Mouse (Mus musculus) kidney, adult 18-20 months (tissue): Measurements from ENCODE around the gene Efna2.

ENCODE experiments used
- DNase-seq: peaks from one replicate; pipeline ENCODE4 v3.0.0; 2021

The Efna2 gene

DNA sequence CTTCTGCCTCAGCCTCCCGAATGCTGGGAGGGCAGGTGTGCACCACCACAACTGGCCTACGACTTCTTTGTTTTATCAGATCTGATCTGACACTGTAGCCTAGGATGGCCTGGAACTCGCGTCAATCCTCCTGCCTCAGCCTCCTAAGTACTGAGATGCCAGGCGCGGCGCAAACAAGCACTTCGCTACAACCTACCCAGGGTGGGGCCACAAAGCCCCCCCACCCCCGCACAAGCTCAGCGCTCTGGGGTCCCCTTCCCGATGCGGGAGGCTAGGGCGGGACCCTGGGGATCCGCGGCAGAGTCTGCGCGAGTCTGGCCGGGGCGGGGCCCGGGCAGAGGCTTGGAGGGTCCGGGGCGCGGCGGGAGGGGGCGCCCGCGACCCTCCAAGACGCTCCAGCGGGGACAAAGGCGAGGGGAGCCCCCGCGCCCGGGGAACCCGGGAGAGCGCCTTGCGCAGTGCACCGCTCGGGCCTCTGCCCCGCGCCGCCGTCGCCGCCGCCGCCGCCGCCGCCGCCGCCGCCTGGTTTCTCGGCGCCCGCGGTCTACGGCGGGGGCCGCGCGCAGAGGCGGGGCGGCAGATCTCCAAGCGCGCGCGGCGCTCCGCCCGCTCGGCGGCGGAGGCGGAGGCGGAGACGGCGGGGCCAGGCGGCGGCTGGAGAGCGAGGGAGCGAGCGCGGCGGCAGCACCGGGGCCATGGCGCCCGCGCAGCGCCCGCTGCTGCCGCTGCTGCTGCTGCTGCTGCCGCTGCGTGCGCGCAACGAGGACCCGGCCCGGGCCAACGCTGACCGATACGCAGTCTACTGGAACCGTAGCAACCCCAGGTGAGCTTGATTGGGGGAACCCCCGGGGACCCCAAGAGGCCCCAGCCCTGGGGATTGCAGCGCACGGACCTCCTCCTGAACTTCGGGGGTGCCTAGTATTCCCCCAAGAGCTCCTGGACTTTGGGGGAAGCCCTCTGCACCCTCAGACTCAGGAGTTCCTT, at the start of gene Efna2:
Gene Efna2 (plus strand): TSS at position 415 of the 984 bp plus-strand sequence.
- DNase-seq, result no peak

DNA sequence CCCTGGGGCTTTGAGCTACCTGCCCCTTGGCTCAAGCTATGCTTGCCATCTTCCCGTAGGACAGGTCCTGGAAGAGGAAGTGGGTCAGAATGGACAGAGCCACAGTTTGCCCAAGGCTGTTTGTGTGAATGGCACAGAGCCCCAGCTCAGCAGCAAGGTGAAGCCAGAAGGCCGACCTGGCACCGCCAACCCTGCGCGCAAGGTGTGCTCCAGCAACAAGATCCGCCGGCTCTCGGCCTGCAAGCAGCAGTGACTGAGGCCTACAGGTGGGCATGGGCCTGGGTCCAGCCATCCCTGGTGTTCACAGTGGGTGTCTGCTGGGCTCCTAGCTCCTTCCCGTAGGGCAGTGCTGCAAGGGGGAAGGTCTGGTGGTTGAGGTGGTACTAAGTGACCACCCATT, 49.4 kb upstream of the Efna2 start:
- DNase-seq, result peak; percentile 29

GRCm38 (mm10) chr10:80130403-80131031, 48.8 kb upstream of the Efna2 start:
- DNase-seq, result peak; percentile 74

DNA sequence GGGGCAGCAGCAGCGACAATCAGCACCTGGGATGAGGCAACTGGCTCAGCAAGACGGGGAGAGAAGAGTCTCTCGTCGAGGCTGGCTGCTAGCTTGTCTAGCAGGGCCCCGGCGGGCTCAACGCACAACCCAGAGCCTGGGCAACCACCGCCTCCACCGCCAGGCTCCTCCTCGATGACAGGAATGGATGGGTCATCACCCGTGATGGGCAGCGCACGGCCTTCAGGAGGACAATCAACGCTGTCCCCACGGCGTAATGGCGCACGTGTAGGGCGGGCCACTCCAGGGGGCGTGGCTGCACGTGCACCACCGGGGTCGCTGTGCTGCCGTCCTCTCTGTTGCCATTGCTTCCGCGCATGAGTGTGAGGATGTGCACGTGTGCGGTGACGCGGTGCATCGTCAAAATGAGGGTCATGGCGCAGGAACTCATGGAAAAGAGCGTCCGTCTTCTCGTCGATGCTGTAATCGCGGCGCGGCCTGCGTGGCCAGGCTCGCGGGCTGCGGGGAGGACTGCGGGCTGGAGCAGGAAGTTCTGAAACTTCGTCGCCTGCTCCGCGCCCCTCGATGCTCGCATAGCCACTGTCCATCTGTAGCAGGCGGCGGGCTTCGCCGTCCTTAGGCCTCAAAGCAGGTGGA, 47.8 kb upstream of the Efna2 start:
- no peak for DNase-seq

GRCm38 (mm10) chr10:80131952-80132350, 47.3 kb upstream of the Efna2 start:
- DNase-seq, result no peak

DNA sequence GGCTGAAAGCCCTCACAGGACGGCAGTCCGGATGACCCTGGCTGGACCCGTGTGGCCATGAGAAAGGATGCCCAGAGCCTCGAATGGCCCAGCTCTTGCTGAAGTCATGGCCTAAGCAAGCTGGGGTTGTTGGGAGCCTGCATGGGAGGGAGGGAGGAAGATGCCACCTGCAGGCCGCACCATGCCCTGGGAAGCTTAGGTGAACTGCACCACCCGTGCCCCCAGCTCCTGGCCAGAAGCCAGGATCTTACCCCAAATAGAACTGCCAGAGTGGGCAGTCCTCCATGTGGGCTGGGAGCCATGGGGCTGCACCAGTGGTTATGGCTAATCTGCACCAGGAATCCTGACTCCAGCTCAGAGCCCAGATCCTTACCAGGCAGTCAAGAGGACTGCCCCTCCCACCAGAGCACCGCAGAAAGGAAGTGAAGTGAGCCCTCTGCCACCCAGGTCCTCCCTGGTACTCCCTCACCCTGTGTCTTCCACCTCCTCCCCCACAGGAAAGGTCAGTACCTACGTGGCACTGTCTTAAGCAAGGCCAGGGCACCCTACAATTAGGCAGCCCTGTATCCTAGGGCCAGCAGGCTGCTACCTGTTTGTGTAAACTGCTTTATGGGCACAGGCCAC, 45.9 kb upstream of the Efna2 start:
- DNase-seq, result no peak

GRCm38 (mm10) chr10:80134421-80134820, 44.9 kb upstream of the Efna2 start:
- no peak for DNase-seq

DNA sequence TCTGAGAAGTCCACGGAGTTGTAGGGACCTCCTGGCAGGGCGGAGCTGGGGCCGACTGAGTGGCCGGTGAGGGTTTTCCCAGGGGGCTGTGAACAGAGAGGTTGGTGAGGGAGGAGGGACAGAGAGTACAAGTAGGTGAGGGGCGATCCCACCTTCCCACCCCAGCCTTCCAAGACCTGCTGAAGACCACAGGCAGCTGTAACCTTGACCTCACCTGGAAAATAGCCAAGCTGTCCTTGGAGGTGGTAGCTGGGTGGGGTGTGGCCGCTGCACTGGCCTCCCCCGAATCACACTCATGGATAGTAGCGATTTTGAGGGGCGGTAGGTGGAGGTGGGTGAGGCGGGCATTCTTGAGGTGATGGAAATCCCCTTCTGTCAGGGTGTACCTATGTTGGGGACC, 44.1 kb upstream of the Efna2 start:
- DNase-seq, result no peak

GRCm38 (mm10) chr10:80135641-80136040, 43.6 kb upstream of the Efna2 start:
- DNase-seq, result no peak

GRCm38 (mm10) chr10:80136179-80136951, 42.9 kb upstream of the Efna2 start:
- no peak for DNase-seq

DNA sequence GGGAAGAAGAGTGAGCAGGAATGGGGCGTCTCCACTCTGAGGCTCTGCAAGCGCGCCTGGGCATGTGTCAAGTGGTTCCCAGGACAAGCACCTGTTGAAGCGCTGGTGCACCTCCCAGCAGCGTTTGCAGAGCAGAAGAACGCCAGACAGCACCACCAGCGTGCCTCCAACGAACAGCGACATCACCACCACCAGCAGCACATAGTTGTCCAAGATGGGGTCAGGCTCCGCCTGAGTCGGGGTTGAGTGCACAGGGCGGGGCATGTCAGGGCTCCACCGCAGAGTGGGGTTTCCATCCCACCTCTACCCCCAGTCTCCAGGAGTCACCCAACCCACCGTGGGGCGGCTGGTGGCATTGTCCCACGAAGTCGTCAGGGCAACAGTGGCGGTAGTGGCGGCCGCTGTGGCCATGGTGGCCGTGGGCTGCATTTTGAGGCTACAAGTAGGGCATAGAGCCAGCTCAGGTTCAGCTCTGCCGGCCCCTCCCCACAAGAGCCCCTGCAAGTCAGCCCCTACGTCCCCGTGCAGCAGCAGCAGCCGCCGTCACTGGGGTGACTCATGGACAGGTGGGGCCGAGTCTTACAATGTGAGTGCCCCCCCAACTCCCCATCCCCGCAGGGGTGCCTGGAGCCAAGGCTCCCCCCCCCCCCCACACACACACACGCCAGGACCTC, 42.2 kb upstream of the Efna2 start:
- DNase-seq, result no peak

GRCm38 (mm10) chr10:80137626-80138552, 41.4 kb upstream of the Efna2 start:
- DNase-seq, result no peak

GRCm38 (mm10) chr10:80138553-80139438, 40.5 kb upstream of the Efna2 start, which contains the start of gene Atp5d:
Gene Atp5d (plus strand): TSS chr10:80138632.
- DNase-seq, result peak; percentile 74

DNA sequence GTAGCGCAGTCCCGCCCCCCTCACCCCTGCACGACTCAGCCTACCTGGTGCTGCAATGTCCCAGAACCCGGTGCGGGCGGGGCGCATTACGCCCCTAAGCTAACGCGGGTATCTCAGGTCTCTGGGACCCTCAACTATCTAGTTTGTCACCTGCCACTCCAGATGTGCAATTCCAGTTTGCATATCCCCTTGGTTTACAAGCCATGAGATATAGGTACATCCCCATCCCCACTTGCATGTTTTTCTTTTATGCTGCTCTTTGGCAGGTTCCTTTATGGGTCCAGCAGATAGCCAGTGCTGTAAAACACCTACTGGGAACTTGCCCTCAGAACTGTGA, 39.9 kb upstream of the Efna2 start:
- no peak for DNase-seq

- no peak for DNase-seq
Observed at GRCm38 (mm10) chr10:80139975-80140665, 39.2 kb upstream of the Efna2 start.

DNA sequence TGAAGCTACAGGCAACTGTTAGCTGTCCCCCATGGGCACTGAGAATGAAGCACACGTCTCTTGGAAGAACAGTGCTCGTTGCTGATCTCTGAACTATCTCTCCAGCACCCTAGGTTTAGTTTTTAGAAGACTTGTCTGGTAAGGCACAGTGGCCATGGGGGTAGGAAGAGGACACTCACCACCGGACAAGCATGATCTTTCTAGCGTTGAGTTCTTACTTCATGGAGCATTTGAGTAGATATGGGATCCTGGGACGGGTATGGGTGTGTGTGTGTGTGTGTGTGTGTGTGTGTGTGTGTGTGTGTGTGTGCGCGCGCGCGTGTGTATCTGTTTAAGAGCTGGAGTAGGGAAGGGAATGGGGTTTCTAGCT, 38.6 kb upstream of the Efna2 start, which contains the start of gene Cbarp:
Gene Cbarp (minus strand): TSS at position 170 of the 370 bp plus-strand sequence.
- DNase-seq, result no peak

DNA sequence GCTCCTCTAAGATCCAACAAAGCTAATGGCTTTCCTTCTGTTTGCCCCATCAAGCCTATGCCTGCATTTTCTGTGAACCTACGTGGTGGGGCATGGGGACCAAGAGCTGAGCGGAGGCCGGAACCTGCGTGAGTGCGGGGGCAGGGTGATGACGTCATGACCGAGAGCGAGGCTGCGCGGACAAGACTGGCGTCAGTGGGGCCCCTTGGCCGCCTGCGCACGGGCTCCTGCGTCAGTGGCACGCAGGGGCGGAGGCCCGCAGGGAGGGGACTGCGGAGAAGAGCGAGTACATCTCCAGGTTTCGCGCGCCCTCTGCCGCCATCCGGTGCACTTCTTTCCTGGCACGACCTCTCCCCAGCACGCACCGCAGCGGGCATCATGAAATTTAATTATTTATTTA, 38.0 kb upstream of the Efna2 start:
- peak; percentile 95 for DNase-seq

DNA sequence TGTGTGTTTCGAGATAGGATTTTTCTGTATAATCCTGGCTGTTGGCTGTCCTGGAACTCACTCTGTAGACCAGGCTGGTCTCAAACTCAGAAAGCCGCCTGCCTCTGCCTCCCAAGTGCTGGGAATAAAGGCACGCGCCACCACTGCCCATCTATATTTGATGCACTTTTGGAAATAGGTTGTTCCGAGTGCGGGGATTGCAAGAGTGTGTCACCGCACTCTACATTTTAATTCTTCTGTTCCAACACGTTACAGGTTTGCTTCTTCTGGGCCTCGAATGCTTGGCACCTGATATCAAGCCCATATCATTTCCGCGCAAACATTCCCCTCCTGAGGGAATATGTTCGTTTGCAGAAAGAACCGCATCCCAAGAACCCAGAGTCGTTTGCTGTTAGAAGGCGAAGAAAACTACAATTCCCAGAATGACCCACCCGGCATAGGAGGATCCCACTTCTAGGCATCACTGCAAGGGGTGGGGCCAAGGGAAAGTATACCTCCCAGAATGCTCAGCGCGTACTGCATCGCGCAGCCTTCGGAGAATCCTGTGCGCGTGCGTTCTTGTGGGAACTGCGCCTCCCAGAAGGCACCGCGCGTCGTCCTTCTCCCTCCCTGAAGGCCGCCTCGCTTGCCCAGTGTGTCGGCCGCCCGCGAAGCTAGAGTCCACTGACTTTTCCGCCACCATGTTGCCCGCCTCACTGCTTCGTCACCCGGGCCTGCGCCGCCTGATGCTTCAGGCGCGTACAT, 37.3 kb upstream of the Efna2 start:
- DNase-seq, result peak; percentile 94
